Mouse (Mus musculus): ENCODE measurements around the gene Adra2b. TPM values are rescaled to one million over a fixed set of nuclear protein-coding genes. Genes with fewer than 3 reads are reported as not detected.

Gene Adra2b
- total RNA-seq, 2 experiments from 2014 or later: not detected

DNA sequence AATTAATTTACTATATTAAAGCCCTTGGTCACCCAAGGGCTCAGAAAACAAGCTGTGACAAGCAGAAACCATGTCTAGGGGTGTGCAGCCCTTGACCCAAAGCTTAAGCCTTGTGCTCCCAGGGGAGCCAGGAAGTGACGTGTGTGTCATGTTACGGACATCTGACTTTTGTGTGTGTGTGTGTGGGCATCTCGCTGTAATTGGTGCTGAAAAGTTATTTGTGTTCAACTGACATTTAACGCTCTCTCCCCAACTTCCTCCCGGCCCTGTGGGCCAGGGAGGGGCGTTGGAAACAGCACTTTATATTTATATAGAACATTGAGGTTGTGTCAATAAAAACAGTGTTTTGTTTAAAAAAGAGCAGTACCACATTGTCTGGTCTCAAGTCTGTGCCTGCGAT lies 25.0 kb upstream of the Adra2b start:
- no peak for ATAC-seq (replicated peaks; ENCODE audit: low FRiP score, poor library complexity, severe bottlenecking)

DNA sequence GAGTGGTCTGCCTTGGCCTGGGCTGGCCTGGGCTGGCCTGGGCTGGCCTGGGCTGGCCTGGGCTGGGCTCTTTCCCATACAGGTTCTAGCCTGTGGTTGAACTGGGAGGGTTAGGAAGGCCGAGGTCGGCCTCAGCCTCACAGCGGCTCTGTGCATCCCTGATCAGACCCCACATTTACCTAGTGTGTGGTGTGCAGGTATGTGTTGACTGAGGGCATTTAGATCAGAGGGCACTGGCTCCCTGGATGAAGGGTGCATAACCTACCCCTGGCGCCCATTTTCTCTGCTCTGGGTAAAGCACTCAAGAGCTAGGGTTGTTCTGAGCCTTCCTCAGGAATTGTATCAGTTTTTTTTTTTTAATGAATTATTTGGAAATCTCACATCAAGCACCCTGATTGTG lies 24.6 kb upstream of the Adra2b start, which contains the start of gene Astl:
Gene Astl (plus strand): TSS at position 224 of the 400 bp plus-strand sequence.
- no peak for ATAC-seq (replicated peaks; ENCODE audit: low FRiP score, poor library complexity, severe bottlenecking)

DNA sequence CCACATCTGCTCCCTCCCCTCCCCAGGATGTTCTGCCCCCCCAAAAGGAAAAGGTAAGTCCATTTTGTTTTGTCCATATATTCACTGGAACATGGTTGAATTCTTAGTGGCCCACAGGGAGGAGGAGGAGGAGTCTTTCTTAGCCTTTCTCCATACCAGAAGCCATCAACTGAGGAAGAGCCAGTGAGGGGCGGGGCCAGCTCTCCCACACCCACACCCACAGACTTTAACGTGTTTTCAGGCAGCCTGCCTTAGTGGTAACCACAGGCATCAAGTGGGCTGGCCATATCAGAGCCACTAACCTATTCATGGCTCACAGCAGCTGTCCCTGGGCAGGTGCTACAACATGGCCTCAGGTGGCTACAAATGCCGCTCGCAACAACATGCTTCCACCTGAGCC lies 24.2 kb upstream of the Adra2b start:
- no peak for ATAC-seq (replicated peaks; ENCODE audit: low FRiP score, poor library complexity, severe bottlenecking)

DNA sequence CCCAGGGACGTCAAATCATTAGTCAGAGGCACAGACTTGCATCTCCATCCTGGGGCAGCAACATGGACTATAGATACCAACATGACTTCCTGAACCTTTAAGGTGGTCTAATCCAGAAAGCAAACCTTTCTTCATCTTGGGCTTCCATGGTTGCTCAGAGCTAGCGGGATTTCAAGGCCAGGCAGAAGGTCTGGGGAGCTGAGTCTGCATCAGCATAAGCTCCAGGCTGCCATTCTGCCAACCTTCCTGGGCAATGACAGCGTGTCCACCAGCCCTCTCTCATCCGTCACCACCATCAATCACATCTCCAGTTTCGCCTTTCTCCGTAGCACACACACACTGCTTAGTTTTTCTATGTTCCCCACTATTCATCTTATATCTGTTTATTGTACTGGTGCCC lies 23.7 kb upstream of the Adra2b start:
- ATAC-seq (replicated peaks; ENCODE audit: low FRiP score, poor library complexity, severe bottlenecking): no peak

DNA sequence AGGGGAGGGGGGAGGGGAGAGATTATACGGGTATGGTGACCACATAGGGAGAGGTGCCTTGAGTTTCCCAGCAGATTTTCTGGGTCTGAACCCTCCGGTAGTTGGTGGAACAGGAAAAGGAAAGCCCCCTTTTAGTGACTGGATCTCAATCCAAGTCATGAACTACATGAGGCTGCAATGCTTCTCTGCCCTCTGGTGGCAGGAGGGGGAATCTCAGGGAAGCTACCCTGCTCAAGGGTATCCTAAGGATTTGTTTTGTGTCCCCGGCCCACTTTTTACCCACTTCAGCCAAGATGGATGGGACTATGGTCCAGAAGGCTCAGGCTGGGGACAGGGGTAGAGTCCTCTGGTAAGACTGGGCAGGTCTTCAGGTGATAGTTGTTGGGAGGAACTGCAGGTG lies 21.8 kb upstream of the Adra2b start:
- ATAC-seq (replicated peaks; ENCODE audit: low FRiP score, poor library complexity, severe bottlenecking): peak; percentile 48

DNA sequence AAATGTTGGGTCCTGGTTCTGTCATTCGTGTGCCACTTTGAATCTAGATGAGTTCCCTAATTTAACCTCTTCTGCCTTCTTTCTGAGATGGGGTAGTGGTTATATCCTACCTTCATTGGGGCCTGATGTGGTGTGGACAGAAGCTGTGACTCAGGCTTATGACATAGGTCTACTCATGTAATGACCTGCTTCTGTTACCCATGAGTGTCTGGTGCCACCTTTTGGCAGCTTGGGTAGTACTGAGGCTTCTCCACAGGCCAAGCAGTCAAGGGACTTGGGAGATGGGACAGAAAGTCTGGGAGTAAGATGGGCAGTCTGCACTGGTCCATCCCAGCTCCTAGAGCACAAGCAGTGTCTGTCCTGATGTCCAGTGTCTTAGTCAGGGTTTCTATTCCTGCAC lies 16.7 kb upstream of the Adra2b start:
- no peak for ATAC-seq (replicated peaks; ENCODE audit: low FRiP score, poor library complexity, severe bottlenecking)

DNA sequence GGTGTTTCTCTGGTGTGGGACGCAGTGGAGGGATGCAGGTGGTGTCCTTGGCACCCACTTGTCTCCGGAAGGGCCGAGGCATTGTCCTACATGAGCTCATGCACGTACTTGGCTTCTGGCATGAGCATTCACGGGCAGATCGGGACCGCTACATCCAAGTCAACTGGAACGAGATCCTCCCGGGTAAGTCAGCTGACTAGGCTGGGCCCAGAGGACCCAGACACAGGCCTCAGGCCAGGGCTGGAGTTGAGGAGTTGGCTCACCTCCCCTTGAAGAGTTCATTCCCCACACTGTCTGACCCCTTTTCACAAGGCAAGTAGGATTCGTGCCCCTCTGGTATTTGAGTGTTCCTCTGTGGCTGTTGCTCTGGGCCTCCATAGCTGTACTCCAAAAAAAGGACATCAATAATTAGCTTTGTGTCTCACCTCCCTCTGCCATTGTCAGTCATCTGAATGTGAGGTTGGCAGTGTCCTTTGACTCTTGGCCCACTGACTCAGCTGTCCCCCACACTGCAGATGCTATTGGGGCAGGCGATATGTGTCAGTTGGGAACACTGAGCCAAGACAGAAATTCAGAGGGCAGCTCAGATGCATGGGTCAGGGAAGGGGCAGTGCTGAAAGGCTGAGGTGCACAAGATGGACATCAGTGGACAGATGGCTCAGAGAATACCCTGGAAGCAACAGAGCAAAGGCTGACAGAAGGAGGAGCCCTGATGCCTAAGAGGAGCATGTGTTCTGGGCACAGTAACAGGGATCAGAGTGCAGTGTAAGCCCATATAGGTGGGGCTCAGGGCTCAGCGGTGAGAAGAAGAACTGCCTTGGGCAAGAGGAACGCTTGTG lies 15.6 kb upstream of the Adra2b start:
- ATAC-seq (replicated peaks; ENCODE audit: low FRiP score, poor library complexity, severe bottlenecking): no peak

DNA sequence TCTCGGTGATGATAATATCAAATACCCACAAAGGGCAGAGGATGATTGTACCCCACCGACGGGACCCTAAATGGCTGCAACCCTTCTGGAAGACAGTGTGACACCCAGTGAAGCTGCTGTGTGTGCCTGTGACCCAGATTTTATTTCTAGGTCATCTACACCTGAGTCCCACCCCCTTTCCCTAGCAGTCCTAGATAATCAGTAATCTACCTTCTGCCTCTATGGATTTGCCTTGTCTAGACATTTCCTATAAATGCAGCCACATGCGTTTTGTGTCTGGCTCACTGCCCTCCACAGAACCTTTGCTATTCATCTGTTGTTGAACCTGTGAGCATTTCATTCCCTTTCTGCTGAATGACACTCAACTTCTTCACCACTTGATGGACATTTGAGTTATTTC lies 9.1 kb upstream of the Adra2b start:
- ATAC-seq (replicated peaks; ENCODE audit: low FRiP score, poor library complexity, severe bottlenecking): no peak

DNA sequence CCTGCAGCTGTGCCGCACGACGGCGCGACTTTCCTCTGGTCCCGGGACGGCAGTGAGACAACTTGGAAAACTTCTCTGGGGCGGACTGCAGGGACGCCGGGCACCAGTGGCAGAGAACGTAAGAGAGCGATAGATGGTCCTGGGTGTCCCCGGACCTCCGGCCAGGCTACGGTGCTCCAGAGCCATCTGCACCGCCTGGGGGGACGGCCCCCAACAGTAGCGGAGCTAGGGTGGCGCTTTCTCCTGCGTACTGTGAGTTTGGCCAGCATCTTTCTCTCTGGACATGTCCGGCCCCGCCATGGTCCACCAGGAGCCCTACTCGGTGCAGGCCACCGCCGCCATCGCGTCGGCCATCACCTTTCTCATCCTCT lies 259 bp downstream of the Adra2b start:
- ATAC-seq (replicated peaks; ENCODE audit: low FRiP score, poor library complexity, severe bottlenecking): no peak

DNA sequence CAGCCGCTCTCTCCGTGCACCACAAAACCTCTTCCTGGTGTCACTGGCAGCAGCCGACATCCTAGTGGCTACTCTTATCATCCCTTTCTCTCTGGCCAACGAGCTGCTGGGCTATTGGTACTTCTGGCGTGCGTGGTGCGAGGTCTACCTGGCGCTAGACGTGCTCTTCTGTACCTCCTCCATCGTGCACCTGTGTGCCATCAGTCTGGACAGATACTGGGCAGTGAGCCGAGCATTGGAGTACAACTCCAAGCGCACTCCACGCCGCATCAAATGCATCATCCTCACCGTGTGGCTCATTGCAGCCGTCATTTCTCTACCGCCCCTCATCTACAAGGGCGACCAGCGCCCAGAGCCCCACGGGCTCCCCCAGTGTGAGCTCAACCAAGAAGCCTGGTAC lies 688 bp downstream of the Adra2b start:
- ATAC-seq (replicated peaks; ENCODE audit: low FRiP score, poor library complexity, severe bottlenecking): no peak

DNA sequence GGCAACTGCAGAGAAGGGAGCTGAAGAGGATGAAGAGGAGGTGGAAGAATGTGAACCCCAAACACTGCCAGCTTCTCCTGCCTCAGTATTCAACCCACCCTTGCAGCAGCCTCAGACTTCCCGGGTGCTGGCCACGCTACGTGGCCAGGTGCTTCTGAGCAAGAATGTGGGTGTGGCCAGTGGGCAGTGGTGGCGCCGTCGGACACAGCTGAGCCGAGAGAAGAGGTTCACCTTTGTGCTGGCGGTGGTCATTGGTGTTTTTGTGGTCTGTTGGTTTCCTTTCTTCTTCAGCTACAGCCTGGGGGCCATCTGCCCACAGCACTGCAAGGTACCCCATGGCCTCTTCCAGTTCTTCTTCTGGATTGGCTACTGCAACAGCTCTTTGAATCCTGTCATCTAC lies 1.4 kb downstream of the Adra2b start:
- ATAC-seq (replicated peaks; ENCODE audit: low FRiP score, poor library complexity, severe bottlenecking): no peak

DNA sequence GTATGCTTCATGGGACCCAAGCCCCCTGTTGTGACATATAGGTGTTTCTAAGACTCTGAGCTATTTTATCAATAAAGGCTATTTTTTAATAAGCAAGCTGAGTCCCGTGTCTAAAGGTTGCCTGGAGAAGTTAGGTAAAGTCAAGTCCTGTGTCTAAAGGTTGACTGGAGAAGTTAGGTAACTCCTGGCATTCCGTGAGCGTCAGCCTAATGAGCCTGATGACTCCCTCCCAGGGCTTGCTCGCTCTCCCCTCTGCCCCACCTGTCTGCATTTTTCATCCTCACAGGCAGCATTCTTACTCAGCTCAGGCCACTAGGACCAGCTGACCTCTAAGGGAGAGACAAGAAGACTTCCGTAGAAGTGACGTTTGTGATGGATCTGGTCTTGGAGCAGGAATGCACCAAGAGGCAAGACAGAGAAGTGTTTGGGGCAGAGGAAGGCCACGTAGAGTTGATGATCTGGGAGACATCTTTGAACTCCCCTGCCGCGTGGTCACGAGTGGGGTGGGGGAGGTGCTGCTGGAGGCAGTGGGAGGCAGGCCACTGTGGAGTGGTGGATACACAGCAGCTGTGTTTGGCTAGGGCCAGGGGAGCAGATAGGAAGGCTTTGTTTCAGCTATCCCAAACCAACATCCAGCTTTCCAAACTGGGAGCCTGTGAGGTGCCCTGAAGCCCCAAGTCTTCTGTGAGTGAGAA lies 4.3 kb downstream of the Adra2b start:
- ATAC-seq (replicated peaks; ENCODE audit: low FRiP score, poor library complexity, severe bottlenecking): no peak

DNA sequence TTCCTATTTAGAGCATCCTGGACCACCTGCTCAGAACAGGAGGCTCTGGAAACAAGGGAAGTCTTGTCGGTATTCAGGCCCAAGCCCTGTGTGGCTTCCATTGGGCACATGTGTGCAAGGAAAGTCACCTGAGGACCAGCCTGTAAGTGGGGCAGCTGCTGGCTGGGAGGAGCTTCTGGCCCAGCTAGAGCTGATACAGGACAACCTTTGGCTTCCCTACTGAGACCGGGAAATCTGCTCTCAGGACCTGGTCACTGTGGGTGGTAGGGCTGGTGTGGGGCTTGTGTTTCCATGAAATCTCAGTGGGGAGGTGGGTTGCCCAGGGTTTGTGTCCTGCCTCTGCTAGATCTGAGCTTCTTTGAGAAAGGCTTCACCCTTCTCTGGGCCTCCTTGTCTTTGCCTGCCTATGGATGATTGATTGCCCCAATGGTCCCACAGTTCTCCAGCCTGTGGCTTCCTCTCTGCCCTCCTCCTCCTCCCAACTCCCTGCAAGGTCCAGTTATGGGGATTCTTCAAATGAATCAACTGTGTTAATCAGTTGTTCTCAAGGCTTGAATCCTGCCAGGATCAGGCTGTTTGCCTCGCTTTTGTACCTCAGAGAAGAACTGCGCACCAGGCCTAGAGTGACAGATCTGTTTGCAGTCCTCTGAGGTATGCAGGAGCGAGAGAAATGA lies 6.8 kb downstream of the Adra2b start:
- no peak for ATAC-seq (replicated peaks; ENCODE audit: low FRiP score, poor library complexity, severe bottlenecking)

DNA sequence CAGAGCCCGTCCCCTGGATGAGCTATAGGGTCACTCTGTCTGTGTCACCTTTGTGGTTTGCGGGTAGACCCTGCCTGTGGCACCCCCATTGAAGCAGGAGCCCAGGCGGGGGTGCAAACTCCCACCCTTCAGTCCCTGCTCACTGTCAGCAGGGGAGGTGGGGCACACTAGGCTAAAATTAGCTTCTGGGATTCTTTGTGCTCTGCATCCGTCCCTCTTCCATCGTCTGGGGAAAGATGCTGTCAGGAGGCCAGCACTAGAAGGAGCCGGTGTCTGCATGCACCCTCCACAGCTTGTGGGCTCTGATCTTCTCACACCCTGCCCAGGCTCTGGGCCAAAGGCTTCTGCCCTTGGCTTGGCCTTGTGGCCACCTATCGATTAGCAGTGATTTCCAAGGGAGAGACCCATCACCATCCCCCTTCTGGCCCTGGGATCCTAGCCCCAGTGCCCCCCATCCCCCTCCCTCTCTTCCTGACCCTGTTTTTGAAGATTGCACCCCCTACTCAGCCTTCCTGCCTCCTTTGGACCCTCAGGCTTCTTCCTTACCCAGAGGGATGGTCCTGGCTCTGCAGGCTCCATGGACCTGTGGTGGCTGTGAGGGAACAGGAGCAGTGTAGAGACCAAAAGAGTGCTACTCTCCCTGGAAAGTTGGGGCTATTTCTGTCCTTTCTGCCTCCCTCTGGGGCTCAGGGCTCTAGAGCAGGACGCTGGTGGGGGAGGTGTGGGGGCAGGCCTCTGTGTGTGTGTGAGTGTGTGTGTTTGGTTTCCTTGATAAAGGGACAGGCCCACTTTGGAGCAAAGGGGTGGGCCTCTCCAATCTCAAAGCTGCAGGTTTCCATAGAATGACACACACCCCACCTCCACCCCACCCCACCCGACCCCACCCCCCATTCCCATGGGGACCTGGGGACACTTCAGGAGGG lies 7.8 kb downstream of the Adra2b start:
- no peak for ATAC-seq (replicated peaks; ENCODE audit: low FRiP score, poor library complexity, severe bottlenecking)

DNA sequence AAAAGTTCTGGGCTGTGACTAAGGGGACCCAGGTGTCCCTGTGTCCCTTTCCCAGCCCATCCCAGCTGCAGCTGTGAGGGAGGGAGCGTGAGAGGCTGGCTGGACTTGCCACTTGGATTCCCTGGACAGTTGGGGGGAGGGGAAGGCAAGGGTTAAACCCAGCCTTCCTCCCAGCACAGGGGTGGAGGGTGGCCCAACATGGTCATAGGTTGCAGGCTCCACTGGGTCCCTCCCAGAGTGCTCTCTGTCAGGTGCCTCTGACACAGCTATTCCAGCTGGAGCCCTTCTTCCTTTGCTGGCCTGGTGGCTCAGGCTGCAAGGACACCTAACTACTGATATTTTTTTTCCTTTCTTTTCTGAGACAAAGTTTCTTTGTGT lies 8.5 kb downstream of the Adra2b start:
- no peak for ATAC-seq (replicated peaks; ENCODE audit: low FRiP score, poor library complexity, severe bottlenecking)

DNA sequence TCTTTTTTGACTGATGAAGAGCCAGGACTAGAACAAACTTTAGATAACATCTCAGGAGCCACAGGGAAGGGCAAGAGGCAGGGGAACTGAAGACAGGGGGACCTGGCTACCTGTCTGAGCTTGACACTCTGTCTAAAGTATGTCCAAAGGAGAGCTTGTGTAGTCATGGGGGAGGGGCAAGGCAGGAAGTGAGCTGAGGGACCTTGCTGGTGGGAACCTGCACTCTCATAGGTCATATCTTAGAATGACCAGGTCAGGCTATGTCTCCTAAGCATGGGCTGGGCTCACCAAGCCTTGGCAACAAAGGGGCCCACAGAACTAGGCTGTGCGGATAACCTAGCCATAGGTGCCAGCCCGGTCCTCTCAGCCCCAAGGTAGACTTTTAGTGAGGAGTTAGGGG lies 9.1 kb downstream of the Adra2b start:
- ATAC-seq (replicated peaks; ENCODE audit: low FRiP score, poor library complexity, severe bottlenecking): no peak

DNA sequence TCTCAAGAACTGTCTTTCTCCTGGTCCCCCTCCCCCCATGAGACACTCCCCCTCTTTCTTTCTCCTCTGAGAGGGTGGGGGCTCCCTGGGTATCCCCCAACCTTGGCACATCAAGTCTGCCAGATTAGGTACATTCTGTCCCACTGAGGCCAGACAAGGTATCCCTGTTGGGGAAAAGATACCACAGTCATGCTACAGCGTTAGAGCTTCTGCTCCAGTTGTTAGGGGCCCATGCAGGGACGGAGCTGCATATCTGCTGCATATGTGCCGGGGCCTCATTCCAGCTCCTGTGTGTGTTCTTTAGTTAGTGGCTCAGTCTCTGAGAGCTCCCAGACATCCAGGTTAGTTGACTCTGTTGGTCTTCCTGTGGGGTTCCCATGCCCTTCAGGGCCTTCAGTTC lies 11.1 kb downstream of the Adra2b start:
- no peak for ATAC-seq (replicated peaks; ENCODE audit: low FRiP score, poor library complexity, severe bottlenecking)

DNA sequence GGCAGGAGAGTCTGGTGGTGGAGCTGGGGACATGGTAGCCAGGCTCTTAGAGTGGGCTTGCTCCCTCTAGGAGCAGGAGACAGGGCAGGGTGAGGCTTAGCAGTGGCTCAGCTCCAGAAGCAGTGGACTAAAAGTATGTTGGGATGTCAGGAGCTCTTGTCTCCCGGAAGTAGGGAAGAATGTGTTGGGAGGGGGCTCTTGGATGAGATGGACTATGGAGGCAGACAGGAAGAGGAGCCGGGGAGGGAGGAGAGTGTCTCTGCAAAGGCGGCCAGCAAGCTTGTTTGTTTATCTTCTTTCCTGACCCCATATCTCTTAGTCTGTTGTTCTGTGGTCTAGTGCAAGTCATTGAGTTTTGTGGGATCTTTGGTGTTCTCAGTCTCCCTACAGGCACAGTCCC lies 12.1 kb downstream of the Adra2b start:
- ATAC-seq (replicated peaks; ENCODE audit: low FRiP score, poor library complexity, severe bottlenecking): no peak

DNA sequence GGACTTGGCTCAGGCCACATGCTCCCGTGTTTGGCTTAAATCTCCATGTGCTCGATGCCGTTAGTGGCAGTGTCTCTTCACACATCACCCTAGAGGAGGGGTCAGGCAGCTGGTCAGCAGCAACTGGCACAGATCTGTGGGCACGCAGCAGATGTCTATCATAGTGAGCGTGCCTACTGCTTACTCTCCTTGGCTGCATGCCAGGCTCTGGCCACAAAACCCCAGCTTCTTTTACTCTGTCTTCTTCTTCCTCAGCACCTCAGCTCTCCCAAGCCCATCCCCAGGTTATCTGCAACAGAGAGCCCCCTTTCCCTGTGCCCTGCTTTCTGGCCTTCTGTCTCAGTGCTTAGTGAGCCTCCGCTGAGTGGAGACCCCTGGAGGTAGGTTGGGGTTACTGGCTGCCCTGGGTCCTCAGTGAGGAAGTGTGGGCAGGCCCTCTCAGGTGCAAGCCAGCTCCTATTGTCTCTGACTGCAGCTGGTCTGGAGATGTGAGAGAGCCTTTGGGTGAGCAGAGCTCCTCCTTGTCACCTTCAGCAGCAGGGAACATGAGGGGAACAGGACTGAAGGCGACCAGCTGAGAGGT lies 12.8 kb downstream of the Adra2b start:
- ATAC-seq (replicated peaks; ENCODE audit: low FRiP score, poor library complexity, severe bottlenecking): no peak
